Mouse (Mus musculus) heart, adult 9 months (tissue): ENCODE results near the gene Tead1.

Experiments
- DNase-seq, 2 experiments: peaks; one replicate each; pipeline ENCODE4 v3.0.0; 2022; ENCODE audit warnings: low spot score in 2 of 2

Tead1 gene

DNA sequence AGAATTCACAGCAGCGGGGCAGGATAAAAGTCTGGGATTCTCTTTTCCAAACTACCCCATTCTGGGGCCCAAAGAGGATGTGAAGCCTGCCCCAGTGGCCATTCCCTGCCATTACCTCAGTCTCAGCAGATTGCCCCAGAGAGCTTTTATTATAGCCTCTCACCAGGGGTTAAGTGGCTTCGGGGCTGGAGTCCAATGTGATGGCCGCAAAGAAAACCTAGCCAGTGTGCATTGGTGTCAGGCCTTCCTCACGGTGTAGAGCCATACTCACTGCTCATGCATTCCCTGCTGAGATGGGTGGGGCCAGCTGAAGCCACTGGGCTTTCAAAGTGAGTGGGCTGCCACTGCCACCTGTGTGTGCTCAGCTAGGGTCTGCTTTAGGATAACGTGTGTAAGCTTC lies 175.4 kb downstream of the Tead1 start:
- no peak for DNase-seq

GRCm38 (mm10) chr7:112855419-112855818 lies 176.3 kb downstream of the Tead1 start:
- DNase-seq = no peak

DNA sequence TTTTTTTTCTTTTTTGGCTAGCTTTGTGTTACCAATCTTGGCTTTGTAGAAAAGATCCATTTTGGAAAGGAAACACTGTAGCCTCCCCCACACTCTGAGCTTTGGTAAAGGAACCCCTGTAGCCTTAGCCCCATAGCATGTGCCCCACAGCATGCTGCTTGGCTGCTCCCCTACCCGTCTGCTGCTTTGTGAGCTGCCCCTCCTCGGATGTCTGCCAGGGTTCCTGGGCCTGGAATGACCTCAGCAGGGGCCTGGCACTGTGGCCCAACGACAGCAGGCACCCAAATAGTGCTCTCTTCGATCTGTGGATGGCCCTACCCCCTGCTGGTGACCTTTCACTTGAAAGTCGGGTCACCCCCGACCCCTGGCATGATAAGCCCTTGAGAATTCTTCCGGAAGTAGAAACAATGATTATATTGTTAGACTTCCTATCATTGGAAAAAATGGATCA lies 177.0 kb downstream of the Tead1 start:
- peak in 1 of 2 experiments; percentile 34 for DNase-seq

GRCm38 (mm10) chr7:112856583-112856982 lies 177.5 kb downstream of the Tead1 start:
- no peak for DNase-seq

GRCm38 (mm10) chr7:112859887-112860286 lies 180.8 kb downstream of the Tead1 start:
- DNase-seq = no peak

DNA sequence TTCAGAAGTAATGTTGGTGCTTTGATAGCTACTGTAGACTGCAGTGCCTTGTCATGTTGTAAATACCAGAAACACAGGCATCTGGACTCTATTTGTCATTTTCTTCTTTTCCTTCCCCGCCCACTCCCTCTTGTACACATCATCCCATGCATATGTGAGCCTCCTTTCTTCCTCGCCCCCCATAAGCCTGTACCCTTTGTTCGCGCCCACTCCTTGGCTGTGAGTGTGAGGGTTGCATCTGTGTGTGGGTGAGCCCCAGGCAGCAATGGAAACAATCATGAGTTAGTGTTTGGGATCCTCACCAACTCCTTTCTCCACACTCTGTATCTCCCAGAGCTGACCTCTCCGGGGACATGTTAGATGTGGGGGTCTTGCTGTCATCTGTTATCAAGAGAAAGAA lies 183.0 kb downstream of the Tead1 start:
- no peak for DNase-seq

DNA sequence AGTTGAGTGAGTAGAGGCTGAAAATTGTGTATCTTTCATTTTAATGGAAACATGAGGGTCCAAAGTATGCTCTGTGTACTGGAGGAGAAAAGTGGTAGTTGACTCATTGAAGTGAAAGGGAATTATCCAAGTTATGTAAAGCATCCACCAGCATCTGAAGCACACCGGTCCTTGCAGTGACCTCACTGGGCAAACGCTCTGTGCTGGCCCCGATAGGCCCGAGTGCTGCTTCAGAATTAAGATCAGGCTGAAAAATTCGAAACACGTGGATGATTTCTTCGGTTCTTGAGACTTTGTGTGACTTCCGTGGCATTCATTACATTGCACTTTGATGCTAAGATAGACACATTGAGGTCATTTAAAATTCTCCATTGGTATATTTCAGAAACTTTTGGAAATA lies 185.1 kb downstream of the Tead1 start:
- DNase-seq = no peak

GRCm38 (mm10) chr7:112865739-112866138 lies 186.6 kb downstream of the Tead1 start:
- DNase-seq = peak; percentile 39 to 75

GRCm38 (mm10) chr7:112868551-112869465 lies 189.7 kb downstream of the Tead1 start:
- DNase-seq = peak in 1 of 2 experiments; percentile 56

- no peak for DNase-seq
Observed at GRCm38 (mm10) chr7:112871752-112872151, 192.6 kb downstream of the Tead1 start.

GRCm38 (mm10) chr7:112872435-112873196 lies 193.5 kb downstream of the Tead1 start:
- peak; percentile 64 to 65 for DNase-seq

DNA sequence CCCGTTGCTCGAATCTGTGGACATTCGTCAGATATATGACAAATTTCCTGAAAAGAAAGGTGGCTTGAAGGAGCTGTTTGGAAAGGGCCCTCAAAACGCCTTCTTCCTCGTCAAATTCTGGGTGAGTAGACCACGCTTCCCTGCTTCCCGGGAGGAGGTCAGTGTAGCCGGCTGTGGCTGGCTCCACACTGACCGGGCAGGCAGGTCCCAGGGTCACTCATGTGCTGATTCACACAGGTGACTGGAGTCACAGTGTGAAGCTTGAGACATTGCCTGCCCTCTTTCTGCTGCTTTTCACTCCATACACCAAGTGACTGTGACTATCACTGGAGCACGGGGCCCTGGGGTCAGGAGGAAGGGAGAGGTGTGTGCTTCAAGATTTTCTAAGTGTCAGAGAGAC lies 197.0 kb downstream of the Tead1 start:
- no peak for DNase-seq

GRCm38 (mm10) chr7:112883791-112884274 lies 204.7 kb downstream of the Tead1 start:
- DNase-seq = peak; percentile 43 to 65

DNA sequence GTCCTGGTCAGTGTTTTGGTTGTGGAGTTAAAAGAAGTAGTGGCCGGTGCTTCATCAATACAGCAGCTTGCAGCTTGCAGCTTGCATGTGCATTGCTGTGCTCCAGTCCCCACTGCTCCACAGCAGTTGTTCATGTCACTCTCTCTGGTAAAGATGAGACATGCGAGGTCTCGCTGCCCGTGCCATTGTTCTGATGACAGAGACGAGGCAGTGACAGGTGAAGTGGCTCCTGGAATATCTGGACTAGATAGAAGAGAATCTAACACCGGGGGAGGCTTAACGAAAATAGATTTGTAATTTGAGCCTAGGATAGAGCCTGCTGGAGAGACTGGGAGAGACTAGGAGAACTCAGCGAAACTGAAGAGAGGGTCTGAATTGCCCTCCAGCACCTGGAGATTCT lies 206.4 kb downstream of the Tead1 start:
- DNase-seq = peak; percentile 24 to 38

DNA sequence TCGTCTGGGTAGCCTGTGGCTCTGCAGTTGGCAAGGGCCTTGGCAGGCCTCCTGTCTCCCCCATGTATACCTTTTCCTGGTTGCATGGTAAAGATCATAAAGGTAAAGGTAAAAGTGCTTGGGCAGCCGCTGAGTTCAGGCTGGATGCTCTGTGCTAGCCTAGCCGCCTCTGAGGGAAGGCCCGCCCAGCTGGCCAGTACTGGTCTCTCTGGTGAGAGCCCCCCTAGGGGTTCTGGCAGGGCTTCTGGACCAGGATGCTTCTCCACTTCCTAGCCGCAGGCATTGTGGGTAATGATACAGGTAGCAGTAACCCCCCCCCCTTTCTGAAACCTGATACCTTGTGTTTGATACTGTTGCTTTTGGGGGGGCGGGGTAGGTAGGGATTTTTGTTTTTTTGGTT lies 212.8 kb downstream of the Tead1 start:
- no peak for DNase-seq

- DNase-seq = no peak
Observed at GRCm38 (mm10) chr7:112892595-112892994, 213.5 kb downstream of the Tead1 start.

- no peak for DNase-seq
Observed at GRCm38 (mm10) chr7:112896363-112896762, 217.2 kb downstream of the Tead1 start.

DNA sequence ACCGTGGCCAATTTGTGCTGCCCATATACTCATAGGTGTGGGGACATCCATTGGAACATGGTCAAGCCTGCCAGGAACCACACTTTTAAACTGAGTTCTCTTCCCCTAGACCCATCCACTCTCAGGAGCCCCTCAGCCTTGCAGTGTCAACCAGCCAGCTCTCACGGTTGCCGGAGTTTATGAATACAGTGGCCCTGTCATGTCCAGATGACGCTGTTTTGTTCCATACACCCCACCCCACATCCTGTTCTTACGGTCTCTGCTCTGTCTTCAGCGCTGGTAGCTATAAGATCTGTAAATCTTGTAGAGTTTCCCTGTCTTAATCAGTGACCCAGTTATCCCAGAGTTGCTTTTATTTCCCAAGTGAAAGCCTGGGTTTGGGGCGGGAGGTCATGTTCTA lies 222.6 kb downstream of the Tead1 start:
- no peak for DNase-seq

DNA sequence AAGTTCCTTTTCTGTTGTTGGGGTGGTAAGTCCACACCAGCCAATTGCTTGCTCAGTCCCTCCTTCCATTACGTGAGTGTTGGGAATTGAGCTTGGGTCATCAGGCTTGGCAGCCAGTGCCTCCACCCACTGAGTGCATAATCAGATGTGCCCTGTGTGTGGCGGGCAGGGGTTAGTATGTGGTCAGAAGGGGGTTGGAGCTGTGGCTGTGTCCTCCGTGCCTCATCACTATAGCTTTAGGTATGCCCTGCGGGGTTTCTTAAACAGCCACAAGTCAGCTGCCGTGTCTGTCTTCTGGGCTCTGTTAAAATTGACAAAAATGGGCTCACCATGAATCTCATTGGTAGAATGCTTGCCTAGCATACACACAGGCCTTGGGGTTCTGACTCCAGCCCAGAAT lies 227.7 kb downstream of the Tead1 start:
- DNase-seq = no peak

- no peak for DNase-seq
Observed at GRCm38 (mm10) chr7:112907468-112907867, 228.3 kb downstream of the Tead1 start.

DNA sequence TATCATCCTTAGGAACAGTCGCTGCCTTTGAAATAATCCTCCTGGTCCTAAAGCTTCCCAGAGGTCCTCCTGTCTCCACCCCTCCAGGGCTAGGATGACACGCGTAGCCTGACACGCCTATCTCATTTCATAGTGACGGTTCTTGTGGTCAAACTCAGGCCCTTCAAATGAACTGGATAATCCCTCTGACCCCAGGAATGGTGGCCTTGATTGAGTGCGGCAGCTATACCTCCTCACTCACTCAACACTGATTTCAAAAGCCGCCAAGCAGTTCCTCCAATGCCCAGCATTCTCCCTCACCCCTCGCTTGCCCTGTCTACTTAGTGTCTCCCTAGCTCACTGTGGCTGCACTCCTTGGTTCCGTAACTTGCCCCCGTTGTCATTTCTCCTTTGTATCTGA lies 230.0 kb downstream of the Tead1 start:
- DNase-seq = no peak

DNA sequence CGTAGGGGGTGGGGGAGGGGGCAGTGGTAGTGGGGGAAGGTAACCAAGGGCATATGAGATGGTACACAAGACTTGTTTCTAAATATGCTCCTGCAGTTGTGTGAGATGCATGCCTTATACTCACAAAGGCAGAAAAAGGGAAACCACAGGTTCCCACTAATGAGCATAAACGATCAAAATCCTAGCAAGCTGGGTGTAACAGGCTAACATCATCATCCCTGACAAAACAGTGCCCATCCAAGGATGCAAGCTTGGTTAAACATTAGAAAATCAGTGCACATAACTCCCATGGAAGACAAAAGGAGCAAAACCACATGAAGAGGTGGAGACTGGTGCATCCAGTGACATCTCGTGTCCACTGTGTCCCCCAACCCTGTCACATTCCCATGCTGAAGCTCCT lies 233.9 kb downstream of the Tead1 start:
- DNase-seq = no peak

- no peak for DNase-seq
Observed at GRCm38 (mm10) chr7:112915571-112915970, 236.5 kb downstream of the Tead1 start.
